Mouse (Mus musculus): ENCODE measurements around the gene Mbnl1. TPM values are rescaled to one million over a fixed set of nuclear protein-coding genes. Genes with fewer than 3 reads are reported as not detected.
A peak's percentile ranks its signal among the peaks of the same experiment; 100 is the strongest.

The Mbnl1 gene
- total and polyA plus RNA-seq, 2 experiments from 2014 or later = 56.2 to 90.8 TPM

DNA sequence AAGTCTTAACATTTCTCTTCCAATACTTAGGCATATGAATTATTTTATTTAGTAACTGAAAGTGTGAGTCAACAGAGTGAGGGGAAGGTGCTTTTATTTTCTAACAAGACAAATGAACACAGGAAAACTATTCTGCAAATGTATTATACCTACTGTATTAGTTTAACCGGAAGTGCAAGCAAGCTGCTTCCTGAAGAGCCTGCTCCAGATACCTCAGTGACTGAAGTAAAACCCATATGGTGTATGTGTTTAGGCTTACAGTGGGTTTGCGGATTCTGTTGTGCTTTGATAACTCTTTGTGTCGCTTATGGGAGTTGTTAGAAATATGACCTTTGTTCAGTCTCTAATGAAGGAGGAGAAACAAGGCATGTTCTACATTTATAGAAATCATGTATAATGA is 46.7 kb downstream of the Mbnl1 start:
- DNase-seq (ENCODE audit: low spot score) = no peak
- WGBS = 89% methylated on average over 3 of the region's 3 CpGs

DNA sequence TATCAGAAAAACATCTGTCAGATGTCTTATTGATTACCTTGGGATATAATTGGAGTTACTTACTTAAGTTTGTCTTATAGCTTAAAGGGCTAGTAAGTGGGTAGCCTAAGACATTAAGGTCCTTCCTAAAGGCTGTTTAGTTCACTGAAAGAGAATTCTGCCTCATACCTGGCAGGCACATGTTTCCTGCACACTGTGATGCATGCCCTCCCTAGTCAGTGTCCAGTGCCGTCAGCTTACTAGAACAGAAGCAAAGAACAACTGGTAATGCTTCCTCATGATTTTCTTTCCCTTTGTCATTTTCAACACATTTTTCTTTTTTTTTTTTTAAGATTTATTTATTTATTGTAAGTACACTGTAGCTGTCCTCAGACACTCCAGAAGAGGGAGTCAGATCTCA is 51.5 kb downstream of the Mbnl1 start:
- no peak for DNase-seq (ENCODE audit: low spot score)

More for the DNA sequence above, 46.7 kb downstream of the Mbnl1 start:
- no peak for TF ChIP-seq CTCF (IDR thresholded peaks at IDR 0.05; ENCODE audit: low read depth)
- no peak overlapping the region for H3K4me3 ChIP-seq (ENCODE audit: low read length)
- no peaks in the 10 kb centered on the region for H3K9me3 ChIP-seq (ENCODE audit: low read length)
- H3K27me3 ChIP-seq (ENCODE audit: insufficient read depth, low read length) = no peaks in the 10 kb centered on the region
- no peak overlapping the region for H3K27ac ChIP-seq
- H3K4me1 ChIP-seq (ENCODE audit: insufficient read depth, low read length) = no peaks in the 10 kb centered on the region
- H3K4me2 ChIP-seq (ENCODE audit: low read depth, low read length) = no peak overlapping the region
- ATAC-seq = no peak
- no peak overlapping the region for H3K9ac ChIP-seq (replicated peaks; ENCODE audit: low read length)
- no peaks in the 10 kb centered on the region for H3K36me3 ChIP-seq (ENCODE audit: insufficient read depth, low read length)

DNA sequence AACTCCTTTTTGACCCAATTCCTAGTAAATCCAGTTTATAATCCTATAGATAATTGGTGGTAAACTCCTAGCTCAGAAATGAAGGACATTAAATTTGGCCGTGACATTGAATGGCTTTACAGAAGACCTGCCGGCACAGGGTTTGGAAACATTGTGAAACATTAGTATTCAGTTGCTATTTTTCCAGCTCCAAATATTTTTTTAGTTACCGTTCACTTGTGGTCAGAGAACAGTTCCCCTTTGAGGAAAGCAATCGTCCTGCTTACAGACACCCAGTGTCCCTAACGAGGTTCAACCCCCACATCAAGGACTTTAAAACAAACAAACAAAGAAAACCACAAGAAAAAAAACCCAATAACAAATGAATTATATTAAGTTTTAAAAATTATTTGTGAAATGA is 58.7 kb downstream of the Mbnl1 start:
- 57% methylated on average over 5 of the region's 5 CpGs for WGBS

More for the DNA sequence above, 51.5 kb downstream of the Mbnl1 start:
- Histone ChIP-seq H3K4me3 (ENCODE audit: low read length) (no peak overlapping the region), H3K4me2 (ENCODE audit: low read depth, low read length) (no peak overlapping the region), H3K9me3 (ENCODE audit: low read length) (no peaks in the 10 kb centered on the region), H3K36me3 (ENCODE audit: insufficient read depth, low read length) (no peaks in the 10 kb centered on the region), H3K27me3 (ENCODE audit: insufficient read depth, low read length) (no peaks in the 10 kb centered on the region), H3K9ac (replicated peaks; ENCODE audit: low read length) (no peak overlapping the region), H3K4me1 (ENCODE audit: insufficient read depth, low read length) (no peaks in the 10 kb centered on the region), H3K27ac (no peak overlapping the region)
- TF ChIP-seq CTCF (IDR thresholded peaks at IDR 0.05; ENCODE audit: low read depth) = no peak
- 100% methylated on average over 1 of the region's 1 CpGs for WGBS
- no peak for ATAC-seq

DNA sequence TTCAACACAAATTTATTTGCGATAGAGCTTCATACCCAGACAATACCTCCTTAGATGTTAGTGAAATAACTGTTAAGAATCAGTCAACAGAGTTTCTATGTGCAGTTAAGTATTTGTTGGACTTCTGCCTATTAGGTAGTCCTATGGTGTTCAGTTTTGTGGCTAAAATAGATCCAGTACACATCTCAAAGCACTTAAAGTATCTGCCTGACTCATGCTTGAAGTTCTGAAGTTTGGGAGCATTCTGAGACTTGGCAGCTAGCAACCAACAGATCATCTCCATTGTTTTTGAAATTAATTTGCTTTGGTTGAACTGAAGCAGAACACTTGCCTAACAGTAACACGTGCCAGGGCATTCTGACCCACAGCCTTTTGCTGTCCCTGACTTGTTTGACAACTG is 59.2 kb downstream of the Mbnl1 start:
- H3K36me3 ChIP-seq (ENCODE audit: insufficient read depth, low read length) = no peaks in the 10 kb centered on the region
- H3K4me1 ChIP-seq (ENCODE audit: insufficient read depth, low read length) = peaks cover 4% of the 10 kb centered on the region
- ATAC-seq (no peak), DNase-seq (ENCODE audit: low spot score) (no peak)
- no peak overlapping the region for H3K9ac ChIP-seq (replicated peaks; ENCODE audit: low read length)
- H3K9me3 ChIP-seq (ENCODE audit: low read length) = no peaks in the 10 kb centered on the region
- TF ChIP-seq CTCF (IDR thresholded peaks at IDR 0.05; ENCODE audit: low read depth) = no peak
- H3K27ac ChIP-seq = no peak overlapping the region
- H3K27me3 ChIP-seq (ENCODE audit: insufficient read depth, low read length) = no peaks in the 10 kb centered on the region
- H3K4me3 ChIP-seq (ENCODE audit: low read length) = no peak overlapping the region
- 53% methylated on average over 2 of the region's 2 CpGs for WGBS
- peak overlapping the region; percentile 71 for H3K4me2 ChIP-seq (ENCODE audit: low read depth, low read length)

More for the DNA sequence above, 58.7 kb downstream of the Mbnl1 start:
- DNase-seq (ENCODE audit: low spot score) (no peak), ATAC-seq (no peak)
- no peaks in the 10 kb centered on the region for H3K36me3 ChIP-seq (ENCODE audit: insufficient read depth, low read length)
- no peak for TF ChIP-seq CTCF (IDR thresholded peaks at IDR 0.05; ENCODE audit: low read depth)
- no peak overlapping the region for H3K27ac ChIP-seq
- H3K9me3 ChIP-seq (ENCODE audit: low read length) = no peaks in the 10 kb centered on the region
- peak overlapping the region; percentile 71 for H3K4me2 ChIP-seq (ENCODE audit: low read depth, low read length)
- H3K9ac ChIP-seq (replicated peaks; ENCODE audit: low read length) = no peak overlapping the region
- no peaks in the 10 kb centered on the region for H3K27me3 ChIP-seq (ENCODE audit: insufficient read depth, low read length)
- H3K4me1 ChIP-seq (ENCODE audit: insufficient read depth, low read length) = peaks cover 4% of the 10 kb centered on the region
- H3K4me3 ChIP-seq (ENCODE audit: low read length) = peak overlapping the region; percentile 22

DNA sequence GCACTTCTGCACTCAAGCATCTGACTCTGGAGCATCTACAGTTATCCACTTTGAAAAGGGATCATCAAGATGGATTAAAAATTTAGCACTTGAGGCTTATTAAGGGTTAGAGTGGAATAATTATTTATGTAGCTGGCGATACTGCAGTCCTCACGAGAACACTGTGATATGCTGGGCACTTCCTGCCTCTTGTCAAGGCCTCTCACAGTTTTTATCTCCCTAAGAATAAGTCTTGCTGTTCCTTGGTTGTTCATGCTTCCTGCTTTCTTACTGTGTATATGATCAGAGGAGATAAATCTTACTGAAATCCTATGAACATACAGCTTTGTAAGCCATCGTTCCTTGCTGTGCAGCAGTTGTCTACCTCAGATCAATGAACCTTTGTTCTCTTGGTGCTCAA is 62.6 kb downstream of the Mbnl1 start:
- no peak for TF ChIP-seq CTCF (IDR thresholded peaks at IDR 0.05; ENCODE audit: low read depth)
- Histone ChIP-seq H3K4me2 (ENCODE audit: low read depth, low read length) (no peak overlapping the region), H3K9me3 (ENCODE audit: low read length) (no peaks in the 10 kb centered on the region), H3K4me1 (ENCODE audit: insufficient read depth, low read length) (no peaks in the 10 kb centered on the region), H3K27ac (no peak overlapping the region), H3K36me3 (ENCODE audit: insufficient read depth, low read length) (no peaks in the 10 kb centered on the region), H3K4me3 (ENCODE audit: low read length) (no peak overlapping the region), H3K9ac (replicated peaks; ENCODE audit: low read length) (no peak overlapping the region), H3K27me3 (ENCODE audit: insufficient read depth, low read length) (no peaks in the 10 kb centered on the region)
- WGBS = 43% methylated on average over 3 of the region's 3 CpGs
- no peak for DNase-seq (ENCODE audit: low spot score)
- no peak for ATAC-seq

DNA sequence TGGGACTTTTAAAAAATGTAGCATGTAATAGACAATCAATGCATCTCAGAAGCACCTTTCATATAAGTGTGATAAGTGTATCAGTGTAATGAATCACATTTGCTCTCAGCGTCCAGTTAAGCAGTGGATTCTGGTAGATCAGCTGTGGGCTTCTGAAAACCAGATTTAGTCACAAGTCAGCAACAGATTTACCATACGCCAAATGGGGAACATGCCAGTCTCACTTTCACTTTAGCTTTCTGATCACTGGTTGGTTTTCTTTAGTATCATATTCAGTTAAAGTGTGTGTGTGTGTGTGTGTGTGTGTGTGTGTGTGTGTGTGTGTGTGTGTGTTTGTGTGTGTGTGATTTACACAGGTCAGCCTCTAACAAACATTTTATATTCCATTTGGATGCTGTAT is 64.4 kb downstream of the Mbnl1 start:
- no peak for DNase-seq (ENCODE audit: low spot score)
- no peak for ATAC-seq
- H3K4me3 ChIP-seq (ENCODE audit: low read length) = no peak overlapping the region
- H3K27me3 ChIP-seq (ENCODE audit: insufficient read depth, low read length) = no peaks in the 10 kb centered on the region
- no peak for TF ChIP-seq CTCF (IDR thresholded peaks at IDR 0.05; ENCODE audit: low read depth)
- no peak overlapping the region for H3K4me2 ChIP-seq (ENCODE audit: low read depth, low read length)
- WGBS = 87% methylated on average over 2 of the region's 2 CpGs
- H3K4me1 ChIP-seq (ENCODE audit: insufficient read depth, low read length) = no peaks in the 10 kb centered on the region
- no peak overlapping the region for H3K27ac ChIP-seq
- no peak overlapping the region for H3K9ac ChIP-seq (replicated peaks; ENCODE audit: low read length)
- no peaks in the 10 kb centered on the region for H3K36me3 ChIP-seq (ENCODE audit: insufficient read depth, low read length)
- H3K9me3 ChIP-seq (ENCODE audit: low read length) = no peaks in the 10 kb centered on the region

DNA sequence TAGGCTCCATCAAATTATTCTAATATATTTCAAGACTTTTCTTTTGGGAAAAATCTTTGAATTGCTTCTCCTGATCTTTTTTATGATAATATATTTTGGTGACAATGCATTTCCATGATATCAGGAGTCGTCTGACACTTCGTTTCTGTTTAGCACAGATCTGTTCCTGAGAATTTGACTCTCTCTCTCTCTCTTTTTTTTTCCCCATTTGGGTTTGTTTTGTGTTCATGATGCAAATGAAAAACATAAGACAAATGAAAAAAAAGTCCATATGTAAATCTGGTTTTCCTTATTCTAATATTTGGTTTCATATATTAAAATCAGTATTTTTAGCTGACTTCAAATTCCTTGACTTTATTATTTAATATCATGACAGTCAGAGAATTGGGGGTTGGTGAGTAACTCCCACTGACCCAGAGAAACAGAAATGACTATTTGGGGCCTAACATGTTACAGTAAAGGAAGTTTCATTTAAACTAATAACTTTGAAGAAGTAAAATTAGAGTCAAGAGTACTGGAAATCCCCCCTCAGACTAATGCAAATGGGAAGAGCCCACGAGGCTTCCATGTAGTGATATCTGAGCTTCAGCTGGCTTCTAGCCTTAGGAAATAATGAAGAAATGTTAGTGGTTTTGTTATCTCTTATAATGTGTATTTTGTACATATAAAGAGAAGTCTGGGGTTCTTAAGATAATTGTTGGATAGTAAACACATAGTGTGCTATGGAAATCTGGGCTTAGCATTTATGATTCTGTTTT is 65.8 kb downstream of the Mbnl1 start:
- Histone ChIP-seq H3K9me3 (ENCODE audit: low read length) (no peaks in the 10 kb centered on the region), H3K36me3 (ENCODE audit: insufficient read depth, low read length) (no peaks in the 10 kb centered on the region), H3K27me3 (ENCODE audit: insufficient read depth, low read length) (no peaks in the 10 kb centered on the region), H3K4me1 (ENCODE audit: insufficient read depth, low read length) (no peaks in the 10 kb centered on the region), H3K4me2 (ENCODE audit: low read depth, low read length) (no peak overlapping the region), H3K27ac (no peak overlapping the region), H3K4me3 (ENCODE audit: low read length) (no peak overlapping the region), H3K9ac (replicated peaks; ENCODE audit: low read length) (no peak overlapping the region)
- no peak for TF ChIP-seq CTCF (IDR thresholded peaks at IDR 0.05; ENCODE audit: low read depth)
- no peak for DNase-seq (ENCODE audit: low spot score)
- WGBS = 84% methylated on average over 3 of the region's 3 CpGs
- no peak for ATAC-seq

All from hindbrain, postnatal 0 days (tissue).